Mouse (Mus musculus) urinary bladder, adult 2 months (tissue): Measurements from ENCODE around the gene Hoxd11. TPM values are rescaled to one million over a fixed set of nuclear protein-coding genes. Genes with fewer than 3 reads are reported as not detected.

Experiments used
- DNase-seq: peaks from one replicate; pipeline ENCODE4 v3.0.0; 2022; ENCODE audit warnings: low spot score
- polyA plus RNA-seq: library from polyadenylated mRNA; depleted of rRNA; stranded (reverse); fragments of >200 nt; gene quantifications from 2 replicates; pipeline ENCODE4 v1.2.3, GENCODE M21; 2012; rRNA removed

Gene Hoxd11
- polyA plus RNA-seq, 1 experiment, result 8.1 TPM

- no peak for DNase-seq
These were observed 51.0 kb downstream of the Hoxd11 start for GRCm38 (mm10) chr2:74730331-74730730.

- no peak for DNase-seq
These were observed 51.7 kb downstream of the Hoxd11 start for GRCm38 (mm10) chr2:74731055-74731454.

GRCm38 (mm10) chr2:74731799-74732512 is 52.6 kb downstream of the Hoxd11 start:
- DNase-seq, result no peak

GRCm38 (mm10) chr2:74732513-74733316 is 53.4 kb downstream of the Hoxd11 start:
- DNase-seq, result no peak

GRCm38 (mm10) chr2:74733317-74733661 is 53.9 kb downstream of the Hoxd11 start:
- no peak for DNase-seq

- DNase-seq, result no peak
These were observed 54.4 kb downstream of the Hoxd11 start for GRCm38 (mm10) chr2:74733765-74734164.

GRCm38 (mm10) chr2:74734451-74734850 is 55.1 kb downstream of the Hoxd11 start:
- DNase-seq, result no peak

- DNase-seq, result no peak
These were observed 55.8 kb downstream of the Hoxd11 start for GRCm38 (mm10) chr2:74734996-74735811.

- no peak for DNase-seq
These were observed 56.7 kb downstream of the Hoxd11 start for GRCm38 (mm10) chr2:74735851-74736687.

Other genes with a start within 250 kb of the Hoxd11 start
- 8.9 and 9.3 TPM in 2 replicates for gene Lnpk, start 100.1 kb upstream of the Hoxd11 start, polyA plus RNA-seq
- gene Evx2, start 20.0 kb upstream of the Hoxd11 start, polyA plus RNA-seq, result 0.56 and 1.1 TPM in 2 replicates
- gene Hoxd13, start 11.2 kb upstream of the Hoxd11 start, polyA plus RNA-seq, result 15.4 and 17.9 TPM in 2 replicates
- 2.3 and 2.6 TPM in 2 replicates for gene Hoxd12, start 4.5 kb upstream of the Hoxd11 start, polyA plus RNA-seq
- 13.5 and 14.9 TPM in 2 replicates for gene Hoxd10, start 12.4 kb downstream of the Hoxd11 start, polyA plus RNA-seq
- 9.1 and 12.2 TPM in 2 replicates for gene Hoxd9, start 18.2 kb downstream of the Hoxd11 start, polyA plus RNA-seq
- gene Hoxd8, start 25.1 kb downstream of the Hoxd11 start, polyA plus RNA-seq, result 19.5 and 23.1 TPM in 2 replicates
- gene Hoxd3, start 32.4 kb downstream of the Hoxd11 start, polyA plus RNA-seq, result 2.6 and 2.7 TPM in 2 replicates
- gene Hoxd4, start 32.4 kb downstream of the Hoxd11 start, polyA plus RNA-seq, result 39.2 and 61.2 TPM in 2 replicates
- 8.8 and 10.0 TPM in 2 replicates for gene Gm28230, start 47.2 kb downstream of the Hoxd11 start, polyA plus RNA-seq
- gene Hoxd1, start 83.4 kb downstream of the Hoxd11 start, polyA plus RNA-seq, result 0.04 TPM in 1 of 2 replicates, not detected in the other
- gene Mtx2, start 146.2 kb downstream of the Hoxd11 start, polyA plus RNA-seq, result 46.7 and 52.5 TPM in 2 replicates